In the genomic region with DNA sequence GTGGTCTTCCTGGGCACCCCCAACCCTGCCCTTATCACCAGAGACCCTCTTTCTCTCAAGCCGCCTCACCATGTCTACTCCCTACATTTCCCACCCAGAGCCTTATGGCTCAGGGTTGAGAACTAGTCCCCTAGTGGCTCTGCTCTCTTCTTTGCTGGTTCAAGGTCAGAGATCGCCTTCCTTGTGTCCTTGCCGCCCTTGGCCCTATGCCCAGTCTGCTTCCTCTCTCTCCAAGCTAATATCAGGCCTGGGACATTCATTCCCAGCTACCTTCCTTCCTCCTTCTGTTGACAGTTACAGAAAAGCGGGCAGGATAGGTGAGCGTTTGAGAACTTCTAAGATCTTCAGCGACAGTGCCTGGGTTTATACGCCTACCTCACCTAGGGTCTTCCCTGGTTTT, we compare ENCODE assay signal across 12 mouse cellular contexts. TPM values are rescaled to one million over a fixed set of nuclear protein-coding genes. Genes with fewer than 3 reads are reported as not detected.
DNase-seq lines count a peak whose midpoint lies in the region; ATAC-seq lines count a peak whose summit lies in the region.
"Had no signal": no experiment of that assay in that cellular context is flagged by ENCODE, and none has a peak within 500 bp of the region (broad histone marks: within the 10 kb centered on the region; RNA-seq: fewer than 3 reads in every experiment).

No protein-coding gene starts in this region.

- peak; percentile 36 for DNase-seq in kidney, adult 18-20 months
- DNase-seq in adrenal gland, adult 18-20 months (ENCODE audit: low spot score in 2 of 2): peak; percentile 64 to 68
- DNase-seq in adrenal gland, postnatal 4 days (ENCODE audit: low spot score in 2 of 2): peak; percentile 24 to 57
- no peak for DNase-seq in thymus, adult 18-20 months
- no peak for DNase-seq in layer of hippocampus, postnatal 10 days (ENCODE audit: low spot score in 2 of 2)
- DNase-seq: gastrocnemius, postnatal 25 days; liver, embryonic 13.5 days; midbrain, embryonic 14.5 days had no signal

- no peaks in the 10 kb centered on the region for H3K27me3 ChIP-seq in kidney, embryonic 16.5 days (ENCODE audit: insufficient read depth, low read length)
- H3K27me3 ChIP-seq in liver, embryonic 16.5 days (ENCODE audit: control insufficient read depth, insufficient read depth, low read depth, low read length): no peaks in the 10 kb centered on the region
- H3K27me3 ChIP-seq: forebrain, embryonic 12.5 days; neural tube, embryonic 13.5 days had no signal

- no peak overlapping the region for H3K4me2 ChIP-seq in kidney, embryonic 16.5 days (replicated peaks; ENCODE audit: low read depth, low read length)
- H3K4me2 ChIP-seq in liver, embryonic 16.5 days (ENCODE audit: low read depth, low read length): no peak overlapping the region
- H3K4me2 ChIP-seq: forebrain, embryonic 12.5 days; liver, embryonic 13.5 days; neural tube, embryonic 13.5 days had no signal

- no peak for ATAC-seq in kidney, embryonic 16.5 days (ENCODE audit: low FRiP score, low TSS enrichment)
- ATAC-seq in liver, embryonic 16.5 days (ENCODE audit: low read depth): peak; percentile 27; the same call in 1 of the 2 replicates

- H3K9me3 ChIP-seq in kidney, embryonic 16.5 days (ENCODE audit: low read length): no peaks in the 10 kb centered on the region
- no peaks in the 10 kb centered on the region for H3K9me3 ChIP-seq in liver, embryonic 16.5 days (replicated peaks; ENCODE audit: control insufficient read depth, low read length)
- H3K9me3 ChIP-seq: forebrain, embryonic 12.5 days; liver, embryonic 13.5 days; neural tube, embryonic 13.5 days had no signal

- no peaks in the 10 kb centered on the region for H3K36me3 ChIP-seq in kidney, embryonic 16.5 days (ENCODE audit: insufficient read depth, low read length)
- no peaks in the 10 kb centered on the region for H3K36me3 ChIP-seq in liver, embryonic 16.5 days (ENCODE audit: control insufficient read depth, insufficient read depth)
- H3K36me3 ChIP-seq: forebrain, embryonic 12.5 days; liver, embryonic 13.5 days; neural tube, embryonic 13.5 days had no signal

- no peak overlapping the region for H3K27ac ChIP-seq in kidney, embryonic 16.5 days (ENCODE audit: low read length)
- H3K27ac ChIP-seq in liver, embryonic 16.5 days (ENCODE audit: low read length): no peak overlapping the region
- H3K27ac ChIP-seq: forebrain, embryonic 12.5 days; liver, embryonic 13.5 days; neural tube, embryonic 13.5 days had no signal

- WGBS in kidney, embryonic 16.5 days: 77% methylated on average over 7 of the region's 7 CpGs
- 64% methylated on average over 7 of the region's 7 CpGs for WGBS in liver, embryonic 16.5 days (ENCODE audit: insufficient replicate concordance)

- no peak overlapping the region for H3K9ac ChIP-seq in kidney, embryonic 16.5 days (replicated peaks; ENCODE audit: low read length)
- no peak overlapping the region for H3K9ac ChIP-seq in liver, embryonic 16.5 days (ENCODE audit: low read depth, low read length)
- H3K9ac ChIP-seq: forebrain, embryonic 12.5 days; liver, embryonic 13.5 days; neural tube, embryonic 13.5 days had no signal

- H3K4me3 ChIP-seq in kidney, embryonic 16.5 days (ENCODE audit: low read length): no peak overlapping the region
- H3K4me3 ChIP-seq in liver, embryonic 16.5 days (ENCODE audit: low read depth, low read length): no peak overlapping the region
- H3K4me3 ChIP-seq: forebrain, embryonic 12.5 days; liver, embryonic 13.5 days; neural tube, embryonic 13.5 days had no signal

- H3K4me1 ChIP-seq in kidney, embryonic 16.5 days (ENCODE audit: insufficient read depth, low read length): peaks cover 12% of the 10 kb centered on the region; the same call in 1 of the 2 replicates
- H3K4me1 ChIP-seq in liver, embryonic 16.5 days (ENCODE audit: control insufficient read depth, low read depth, low read length): peaks cover 3% of the 10 kb centered on the region
- H3K4me1 ChIP-seq: forebrain, embryonic 12.5 days; neural tube, embryonic 13.5 days had no signal

RNA-seq across cellular contexts. Expression of a gene that starts 2.8 kb away (rescaled TPM):
- polyA plus RNA-seq in kidney, embryonic 16.5 days (2015; fragmentation: Nextera tagmentation; extraction: Ambion mirVana): 0.31 and 0.50 TPM in 2 replicates
- 10 to 100 TPM in 1 of 2 experiments, under 1 TPM in 1; 0.83 to 35.2 TPM for total RNA-seq in adrenal gland, adult 18-20 months (2021)
- total RNA-seq in adrenal gland, postnatal 4 days (2021): 1 to 10 TPM; 1.6 to 2.1 TPM
- polyA plus RNA-seq in liver, embryonic 16.5 days (2015; fragmentation: Nextera tagmentation; extraction: Ambion mirVana): 0.11 and 0.55 TPM in 2 replicates
- under 1 TPM; 0.55 to 0.98 TPM for total RNA-seq in layer of hippocampus, postnatal 10 days (2021)
- polyA plus RNA-seq: midbrain, embryonic 14.5 days had no signal

RNA-seq across cellular contexts. Expression of a gene that starts 16.6 kb away (rescaled TPM):
- 1.7 and 2.0 TPM in 2 replicates for polyA plus RNA-seq in kidney, embryonic 16.5 days (2015; fragmentation: Nextera tagmentation; extraction: Ambion mirVana)
- not detected for total RNA-seq in adrenal gland, adult 18-20 months (2021)
- under 1 TPM in 1 of 2 experiments, not detected in 1; 0.48 TPM for total RNA-seq in adrenal gland, postnatal 4 days (2021)
- polyA plus RNA-seq in liver, embryonic 16.5 days (2015; fragmentation: Nextera tagmentation; extraction: Ambion mirVana): 11.3 and 13.1 TPM in 2 replicates
- 1 to 10 TPM; 5.7 to 6.9 TPM for total RNA-seq in layer of hippocampus, postnatal 10 days (2021)
- total RNA-seq: gastrocnemius, postnatal 25 days had no signal
- polyA plus RNA-seq: forebrain, embryonic 12.5 days; midbrain, embryonic 14.5 days had no signal

RNA-seq across cellular contexts. Expression of a gene that starts 31.6 kb away (rescaled TPM):
- polyA plus RNA-seq in kidney, embryonic 16.5 days (2015; fragmentation: Nextera tagmentation; extraction: Ambion mirVana): 4.0 and 4.1 TPM in 2 replicates
- 10 to 100 TPM; 12.3 to 13.1 TPM for total RNA-seq in adrenal gland, adult 18-20 months (2021)
- 10 to 100 TPM; 16.2 to 17.4 TPM for total RNA-seq in adrenal gland, postnatal 4 days (2021)
- 0.69 and 0.70 TPM in 2 replicates for polyA plus RNA-seq in liver, embryonic 16.5 days (2015; fragmentation: Nextera tagmentation; extraction: Ambion mirVana)
- total RNA-seq in layer of hippocampus, postnatal 10 days (2021): 10 to 100 TPM; 10.4 to 10.7 TPM

RNA-seq across cellular contexts. Expression of a gene that starts 39.4 kb away (rescaled TPM):
- 28.8 and 32.1 TPM in 2 replicates for polyA plus RNA-seq in kidney, embryonic 16.5 days (2015; fragmentation: Nextera tagmentation; extraction: Ambion mirVana)
- 10 to 100 TPM; 23.4 to 38.0 TPM for total RNA-seq in adrenal gland, adult 18-20 months (2021)
- 10 to 100 TPM; 22.8 to 24.4 TPM for total RNA-seq in adrenal gland, postnatal 4 days (2021)
- 3.0 and 3.9 TPM in 2 replicates for polyA plus RNA-seq in liver, embryonic 16.5 days (2015; fragmentation: Nextera tagmentation; extraction: Ambion mirVana)
- total RNA-seq in layer of hippocampus, postnatal 10 days (2021): 10 to 100 TPM; 32.3 to 36.2 TPM

RNA-seq across cellular contexts. Expression of a gene that starts 41.0 kb away (rescaled TPM):
- polyA plus RNA-seq in kidney, embryonic 16.5 days (2015; fragmentation: Nextera tagmentation; extraction: Ambion mirVana): 10.6 and 10.7 TPM in 2 replicates
- 1 to 10 TPM; 5.0 to 5.4 TPM for total RNA-seq in adrenal gland, adult 18-20 months (2021)
- 10 to 100 TPM; 11.6 to 13.2 TPM for total RNA-seq in adrenal gland, postnatal 4 days (2021)
- 6.7 and 7.1 TPM in 2 replicates for polyA plus RNA-seq in liver, embryonic 16.5 days (2015; fragmentation: Nextera tagmentation; extraction: Ambion mirVana)
- total RNA-seq in layer of hippocampus, postnatal 10 days (2021): 1 to 10 TPM; 4.0 to 5.5 TPM

Comparison
In these comparisons a context has a peak if more than half of its experiments do, and no peak if none do; other contexts are left out.
1. DNase-seq: peak in kidney, adult 18-20 months (single experiment), adrenal gland, adult 18-20 months (2 of 2) and adrenal gland, postnatal 4 days (2 of 2); none in thymus, adult 18-20 months (0 of 2) and layer of hippocampus, postnatal 10 days (0 of 2).
2. RNA of a gene that starts 16.6 kb away (total RNA-seq): 5.7 to 6.9 TPM in layer of hippocampus, postnatal 10 days; 0.48 TPM in adrenal gland, postnatal 4 days and not detected in adrenal gland, adult 18-20 months; every median in the first group is over 4 times any median in the second.